Mouse (Mus musculus): ENCODE results near the gene Fgfrl1.
"Not testable (repeated sequence)": the region's sequence is repeated elsewhere in the genome, so short reads cannot be mapped to it uniquely, and the experiment has no call there.

Gene Fgfrl1

DNA sequence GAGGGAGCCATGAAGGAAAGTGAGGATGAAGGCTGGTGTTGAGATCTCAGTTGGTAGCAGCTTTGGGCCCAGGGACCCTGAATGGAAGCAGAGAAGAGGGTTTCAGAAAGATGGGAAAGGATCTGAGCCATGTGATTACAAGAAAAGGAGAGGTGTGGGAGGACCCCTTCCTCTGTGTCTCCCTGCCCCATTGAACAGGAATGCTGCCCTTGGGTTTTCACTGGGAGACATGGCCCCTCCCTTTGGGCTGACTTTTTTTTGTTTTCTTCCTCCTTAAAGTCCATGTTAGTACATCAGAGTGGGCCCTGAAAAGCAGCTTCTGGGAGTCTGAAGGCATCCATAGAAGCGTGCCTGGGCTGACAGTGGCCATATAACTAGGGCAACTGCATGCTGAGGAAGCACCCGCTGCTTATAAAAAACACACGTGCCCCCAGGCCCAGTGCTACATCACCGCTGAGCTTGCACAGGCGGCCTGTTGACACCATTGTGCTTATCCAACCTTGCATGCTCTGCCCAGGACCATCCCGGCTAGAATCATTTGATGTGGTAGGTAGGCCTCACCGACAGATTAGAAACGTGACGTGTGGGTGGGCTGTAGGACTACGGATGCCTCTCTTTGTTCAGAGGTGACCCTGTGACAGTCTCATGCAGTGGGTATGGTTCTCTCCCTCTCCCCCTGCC lies 9.3 kb downstream of the Fgfrl1 start:
- no peak for DNase-seq

DNA sequence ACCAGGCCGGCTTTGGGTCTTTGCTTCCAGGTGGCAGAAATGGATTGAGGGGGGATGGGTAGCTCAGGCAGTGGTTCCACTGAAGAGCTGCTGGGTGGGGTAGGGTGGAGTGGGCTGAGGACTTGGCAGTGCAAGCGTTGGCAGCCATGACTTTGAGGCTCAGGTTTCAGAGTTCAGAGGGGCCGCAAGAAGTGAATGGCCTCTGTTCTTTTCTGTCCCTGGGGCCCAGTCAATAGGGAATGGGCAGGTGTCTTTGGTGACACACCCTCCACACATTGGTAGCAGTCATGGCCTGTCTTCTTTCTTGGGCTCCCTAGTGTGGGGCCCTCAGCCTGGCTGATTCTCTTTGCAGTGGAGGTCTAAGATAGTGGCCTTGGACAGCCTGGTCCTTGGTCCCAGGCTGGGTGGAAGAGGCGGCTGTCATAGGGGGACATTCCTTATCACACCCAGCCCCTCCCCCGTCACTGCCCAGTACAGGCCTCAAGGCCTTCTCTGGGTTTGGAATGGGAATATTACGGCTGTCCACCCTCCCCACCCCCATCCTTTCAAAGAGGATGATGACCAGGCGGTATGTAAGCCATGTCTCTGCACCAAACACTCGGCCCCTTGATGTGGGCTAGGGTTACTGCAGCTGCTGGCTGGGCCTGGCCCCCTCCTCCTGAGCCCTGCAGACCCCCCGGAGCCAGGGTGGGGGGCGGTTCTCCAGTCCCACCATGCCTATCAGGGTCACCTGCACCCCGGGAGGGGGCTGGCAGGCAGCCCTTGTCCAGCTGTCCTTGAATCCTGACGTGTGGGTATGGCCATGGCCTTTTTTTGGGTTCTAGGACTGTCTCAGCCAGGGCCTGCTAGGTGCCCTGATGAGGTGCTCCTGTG lies 11.8 kb downstream of the Fgfrl1 start:
- DNase-seq: no peak

DNA sequence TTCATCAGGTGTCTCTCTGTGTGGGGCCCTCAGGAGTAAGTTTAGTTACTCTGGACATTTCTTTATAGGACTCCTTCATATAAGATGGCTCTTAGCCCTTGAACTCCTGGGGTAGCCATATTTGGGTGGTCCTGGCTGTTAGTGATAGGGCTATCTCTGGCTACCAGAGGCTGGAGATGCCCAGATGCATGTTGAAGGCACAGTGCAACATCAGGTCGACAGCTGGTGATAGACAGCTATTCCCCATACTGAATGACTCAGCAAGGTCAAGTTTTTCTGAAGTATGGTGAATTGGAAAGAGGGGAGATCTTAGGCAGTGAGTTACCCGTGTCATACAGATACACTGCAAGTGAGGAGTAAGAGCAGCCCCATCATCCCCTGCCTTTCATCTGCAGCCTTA lies 15.6 kb downstream of the Fgfrl1 start:
- no peak for DNase-seq

DNA sequence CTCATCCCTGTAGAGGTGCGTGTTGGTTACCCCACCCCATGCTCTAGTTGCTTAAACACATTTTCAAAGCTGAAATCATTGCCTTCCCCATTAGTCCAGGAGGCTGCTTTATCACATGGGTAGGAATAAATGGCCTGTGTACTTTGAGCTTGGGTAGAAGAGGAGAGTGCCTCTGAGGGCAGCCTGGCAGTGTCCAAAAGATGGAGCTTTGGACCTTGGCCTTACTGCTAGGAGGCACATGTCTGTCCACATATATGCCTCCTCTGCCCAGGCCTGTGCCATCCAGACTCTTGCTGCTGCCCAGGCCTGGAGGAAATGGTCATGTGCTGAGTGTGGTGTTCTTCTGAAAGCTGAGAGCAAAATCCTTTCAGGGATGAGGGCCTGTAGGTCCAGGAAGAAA lies 16.2 kb downstream of the Fgfrl1 start:
- DNase-seq: no peak

DNA sequence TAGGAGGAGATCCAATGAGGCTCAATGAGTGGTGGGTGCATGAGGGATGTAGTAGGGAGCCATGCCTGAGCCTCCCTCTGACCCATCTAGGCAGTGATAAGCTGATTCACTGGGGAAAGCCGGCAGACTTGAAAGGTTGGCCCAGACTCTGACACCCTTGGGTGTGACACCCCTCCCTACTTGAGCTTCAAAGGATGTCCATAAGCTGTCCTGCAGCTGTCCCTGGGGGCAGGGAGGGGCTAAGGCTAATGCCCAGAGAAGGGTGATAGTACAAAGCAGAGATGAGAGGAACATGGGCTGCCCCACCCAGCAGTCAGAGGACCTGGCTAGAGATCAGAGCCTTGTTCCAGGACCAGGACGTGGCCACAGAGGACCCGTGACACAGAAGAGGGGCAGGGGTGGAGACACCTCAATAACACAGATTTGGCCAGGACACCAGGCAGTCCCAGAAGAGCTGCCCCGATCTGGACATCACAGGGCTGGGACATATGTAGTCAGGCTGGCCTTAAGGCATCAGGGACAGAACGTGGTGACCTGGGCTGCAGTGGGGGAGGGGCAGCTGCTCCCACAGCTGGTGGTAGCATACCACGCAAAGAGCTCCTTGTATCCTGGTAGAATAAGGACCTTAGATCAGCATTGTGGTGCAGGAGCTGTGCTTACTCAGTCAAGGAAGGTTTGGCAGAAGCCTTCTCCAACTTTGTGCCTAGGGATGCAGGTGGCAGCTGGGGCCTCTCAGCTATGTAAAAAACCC lies 17.0 kb downstream of the Fgfrl1 start:
- no peak for DNase-seq

DNA sequence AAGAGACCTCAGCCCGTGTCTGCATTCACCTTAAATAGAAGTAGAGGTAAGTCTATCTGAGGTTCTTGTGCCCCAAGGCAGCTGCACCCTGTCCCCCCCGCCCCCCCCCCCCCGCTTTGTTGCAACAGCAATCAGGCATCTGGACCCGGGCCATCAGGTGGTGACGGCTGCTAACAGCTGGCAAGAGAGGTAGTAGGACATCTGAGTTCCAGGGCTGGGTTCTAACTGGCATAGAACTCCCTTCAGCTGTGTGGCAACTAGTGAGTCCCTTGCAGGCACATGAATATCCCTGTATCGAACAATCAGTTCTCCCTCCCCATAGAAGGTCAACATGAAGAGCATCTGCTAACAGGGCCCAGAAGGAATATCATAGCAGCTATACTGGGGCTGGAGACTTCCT lies 19.8 kb downstream of the Fgfrl1 start:
- DNase-seq: no peak

DNA sequence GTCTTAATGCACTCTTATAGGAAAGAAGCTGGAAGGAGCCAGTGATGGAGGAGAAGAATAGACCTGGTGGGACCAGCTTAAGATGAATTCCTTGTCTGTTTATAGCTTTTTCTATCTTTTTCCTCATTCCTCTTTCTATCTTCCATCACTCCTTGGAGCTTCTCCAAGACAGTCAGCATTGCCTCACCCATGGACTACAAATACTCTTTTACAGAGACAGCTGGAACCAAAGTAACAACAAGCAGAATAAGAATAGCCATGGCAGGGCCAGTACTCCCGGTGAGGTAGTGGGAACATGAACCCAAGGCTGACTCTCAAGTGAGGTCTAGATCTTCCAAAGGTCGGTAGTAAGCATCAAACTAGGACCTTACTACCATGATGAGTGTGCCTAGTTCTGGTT lies 20.9 kb downstream of the Fgfrl1 start:
- no peak for DNase-seq

DNA sequence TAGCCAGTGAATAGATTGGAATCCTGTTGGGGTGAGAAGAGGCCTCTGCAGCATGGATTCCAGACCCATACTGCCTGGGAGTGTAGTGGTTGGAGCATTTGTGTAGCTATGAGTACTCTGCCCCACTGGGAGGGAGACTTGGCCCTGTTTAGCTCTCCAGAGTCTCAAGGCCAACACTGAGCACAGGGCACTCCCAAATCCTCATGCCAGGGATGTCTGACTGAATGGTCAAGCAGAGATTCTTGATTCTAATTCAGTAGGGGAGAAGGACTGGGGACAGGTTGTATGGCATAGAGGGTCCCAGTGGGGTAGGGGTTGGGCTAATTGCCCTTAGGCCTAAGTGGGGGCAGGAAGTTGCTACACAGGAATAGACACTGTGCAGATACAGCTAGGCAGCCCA lies 21.5 kb downstream of the Fgfrl1 start:
- no peak for DNase-seq

DNA sequence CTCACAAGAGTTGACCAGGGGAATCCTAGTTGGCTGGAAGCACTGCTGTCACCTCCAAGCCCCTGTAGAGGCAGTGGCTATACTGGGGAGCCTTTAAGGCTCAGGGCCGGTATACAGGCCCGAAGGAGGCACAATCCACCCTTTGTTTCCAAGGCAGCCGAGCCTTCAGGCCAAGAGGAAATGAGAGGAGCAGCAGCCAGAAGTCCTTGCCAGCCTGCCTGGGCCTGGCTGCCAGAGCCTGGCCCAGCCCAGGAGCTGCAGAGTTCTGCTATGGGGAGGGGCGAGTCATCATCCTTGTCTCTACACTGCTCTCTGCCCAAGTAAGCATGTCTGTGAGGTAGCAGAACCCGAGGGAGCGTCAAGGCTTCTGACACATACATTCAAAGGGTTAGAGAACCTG lies 22.0 kb downstream of the Fgfrl1 start:
- DNase-seq: peak; percentile 61

DNA sequence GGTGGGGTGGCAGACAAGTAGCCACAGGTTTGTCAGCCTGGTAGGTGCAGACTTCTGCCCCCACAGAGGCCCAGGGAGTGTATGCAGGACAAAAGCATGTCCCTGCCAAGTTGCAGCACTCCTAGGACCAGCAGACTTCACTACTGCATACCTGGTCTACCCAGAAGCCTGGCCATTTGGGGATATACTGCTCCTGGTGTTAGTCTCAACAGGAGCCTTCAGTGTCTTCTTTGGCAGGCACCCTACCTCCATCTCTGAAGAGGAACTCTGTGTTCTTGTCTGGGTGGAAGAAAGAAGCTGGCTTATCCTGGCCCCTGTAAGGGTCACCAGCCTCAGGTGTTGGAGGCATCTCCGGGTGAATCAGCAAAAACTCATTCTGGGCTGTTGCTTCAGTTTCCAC lies 23.8 kb downstream of the Fgfrl1 start:
- DNase-seq: no peak

DNA sequence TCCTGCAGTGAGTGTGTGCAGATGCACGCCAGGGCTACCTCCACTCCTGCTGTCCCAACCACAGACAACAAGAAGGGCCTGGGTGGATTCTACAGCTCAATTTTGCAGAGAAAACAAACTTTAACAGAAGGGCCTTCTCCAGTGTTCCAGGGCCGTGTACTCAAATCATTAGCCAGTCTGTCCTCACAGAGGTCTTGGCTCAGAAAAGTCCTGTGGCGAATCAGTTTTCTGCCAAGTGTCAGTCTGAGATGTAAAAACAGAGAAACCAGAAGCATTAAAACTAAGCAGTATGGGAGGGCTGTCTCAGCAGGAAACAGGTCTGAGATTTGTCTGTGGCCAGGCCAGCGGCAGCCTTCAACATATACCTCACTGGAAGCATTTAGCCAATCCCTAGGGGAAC lies 25.9 kb downstream of the Fgfrl1 start:
- no peak for DNase-seq

DNA sequence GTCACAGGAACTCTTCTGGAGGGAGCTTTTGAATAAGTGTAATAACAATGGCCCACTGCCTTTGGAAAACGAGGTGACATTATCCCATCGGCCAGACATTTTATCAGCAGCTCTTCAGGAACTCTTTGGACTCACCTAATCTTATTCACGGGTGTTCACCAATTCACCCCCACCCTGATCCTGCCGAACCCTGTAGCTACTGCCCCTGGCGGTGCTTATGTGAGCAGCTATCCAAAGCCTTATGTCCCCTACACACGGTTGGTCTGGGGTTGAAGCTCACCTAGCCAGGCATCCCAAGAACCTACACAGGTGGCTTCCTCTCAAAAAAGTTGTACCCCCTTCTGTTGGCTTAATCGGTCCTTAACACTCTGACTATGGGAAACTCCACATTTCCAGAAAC lies 27.6 kb downstream of the Fgfrl1 start:
- no peak for DNase-seq

DNA sequence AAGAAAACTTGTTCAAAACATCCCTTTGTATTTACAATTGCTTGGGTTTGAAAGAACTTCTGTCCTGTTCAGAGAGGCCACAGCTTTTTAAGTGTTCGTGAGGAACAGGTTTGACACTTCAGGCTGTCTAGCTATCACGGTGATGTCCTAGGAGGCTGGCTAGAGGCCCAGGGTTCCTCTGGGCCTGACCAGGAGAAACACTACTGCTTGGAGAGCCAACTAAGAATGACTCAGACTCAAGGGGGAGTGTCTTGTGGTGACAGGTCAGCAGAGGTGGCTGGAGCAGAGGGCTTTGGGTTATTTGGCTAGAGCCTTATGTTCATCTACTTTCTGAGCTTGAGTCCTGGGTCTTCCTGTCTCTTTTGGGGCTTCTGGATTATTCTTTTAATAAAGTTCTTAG lies 31.8 kb downstream of the Fgfrl1 start:
- DNase-seq: no peak

DNA sequence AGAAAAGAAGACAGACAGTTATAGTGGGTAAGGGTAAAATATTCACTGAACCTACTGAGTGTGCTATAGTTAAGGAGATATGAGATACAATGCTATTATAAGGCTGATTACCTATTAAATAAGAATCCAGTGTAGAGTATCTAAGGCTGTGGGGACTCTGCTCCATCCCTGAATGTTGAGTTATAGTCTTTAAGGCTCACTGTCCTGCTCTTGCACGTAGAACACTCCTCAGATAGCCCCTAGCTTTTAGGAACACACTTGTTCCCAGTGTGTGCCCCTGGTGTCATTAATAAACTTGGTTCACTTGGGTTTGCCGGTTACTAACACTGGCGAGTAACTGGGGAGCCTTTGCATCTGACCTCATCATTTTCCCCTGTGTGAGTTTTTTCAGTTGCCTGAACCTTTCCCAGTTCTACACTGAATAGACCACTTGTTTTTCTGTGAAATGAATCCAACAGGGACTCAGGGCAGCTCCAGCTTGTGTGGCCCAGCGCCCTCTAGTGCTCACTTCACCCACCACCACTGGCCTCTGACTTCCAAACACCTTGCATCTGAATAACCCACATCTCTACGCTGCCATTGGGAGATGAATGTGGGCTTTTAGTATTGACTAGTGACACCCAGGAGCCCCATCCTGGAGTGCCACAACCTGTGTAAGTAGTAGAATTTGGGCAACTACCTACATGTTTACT lies 34.5 kb downstream of the Fgfrl1 start:
- peak; percentile 78 for DNase-seq

DNA sequence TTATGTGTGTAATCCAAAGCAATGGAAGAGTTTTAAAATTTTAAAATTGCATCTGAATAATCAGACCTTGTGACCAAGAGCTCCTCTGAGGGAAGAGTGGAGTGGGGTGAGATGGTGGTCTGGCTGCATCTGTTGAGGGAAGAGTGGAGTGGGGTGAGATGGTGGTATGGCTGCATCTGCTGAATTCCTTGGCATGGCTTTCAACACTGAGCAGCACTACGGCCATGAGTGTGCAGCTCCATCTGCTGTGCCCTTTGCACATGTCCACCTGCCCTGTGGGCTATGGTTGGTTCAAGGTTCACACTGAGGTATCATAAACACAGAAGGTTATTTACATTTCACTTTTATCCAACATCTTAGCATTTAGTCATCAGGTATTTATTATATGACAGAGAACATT lies 35.2 kb downstream of the Fgfrl1 start:
- DNase-seq: no peak

DNA sequence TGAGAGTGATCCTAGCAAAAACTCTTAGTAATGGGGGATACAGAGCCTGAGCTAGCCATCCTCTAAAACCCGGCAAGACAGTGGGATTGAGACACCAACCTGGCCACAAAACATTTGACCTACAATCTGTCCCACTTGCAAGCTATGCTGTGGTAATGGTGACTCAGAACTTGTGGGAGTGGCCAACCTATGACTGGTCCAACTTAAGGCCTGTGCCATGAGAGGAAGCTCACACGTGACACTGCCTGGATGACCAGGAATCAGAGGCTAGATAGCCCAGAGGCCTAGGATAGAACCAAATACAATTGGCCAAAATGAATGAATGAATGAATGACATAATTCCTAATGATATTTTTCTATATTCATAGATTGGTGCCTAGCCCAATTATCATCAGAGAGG lies 49.7 kb downstream of the Fgfrl1 start:
- no peak for DNase-seq

DNA sequence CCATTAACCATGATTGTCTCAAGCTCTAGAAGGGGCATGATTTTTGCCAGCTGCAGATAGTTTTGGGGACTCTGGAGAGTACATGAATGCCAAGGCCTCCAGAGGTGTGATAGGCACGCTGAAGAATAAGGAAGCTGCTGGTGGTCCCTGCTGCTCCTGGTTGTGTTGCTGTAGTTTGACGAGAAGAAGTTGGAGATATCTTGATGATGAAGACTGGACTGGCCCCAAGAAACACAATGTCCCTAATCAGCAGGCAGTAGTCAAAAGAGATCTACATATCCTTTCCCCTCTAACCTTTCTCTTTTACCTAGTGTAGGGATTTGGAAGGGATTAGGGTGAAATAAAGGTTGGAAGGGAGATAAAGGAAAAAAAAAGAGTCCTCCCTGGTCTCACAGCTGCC lies 50.4 kb downstream of the Fgfrl1 start:
- no peak for DNase-seq

DNA sequence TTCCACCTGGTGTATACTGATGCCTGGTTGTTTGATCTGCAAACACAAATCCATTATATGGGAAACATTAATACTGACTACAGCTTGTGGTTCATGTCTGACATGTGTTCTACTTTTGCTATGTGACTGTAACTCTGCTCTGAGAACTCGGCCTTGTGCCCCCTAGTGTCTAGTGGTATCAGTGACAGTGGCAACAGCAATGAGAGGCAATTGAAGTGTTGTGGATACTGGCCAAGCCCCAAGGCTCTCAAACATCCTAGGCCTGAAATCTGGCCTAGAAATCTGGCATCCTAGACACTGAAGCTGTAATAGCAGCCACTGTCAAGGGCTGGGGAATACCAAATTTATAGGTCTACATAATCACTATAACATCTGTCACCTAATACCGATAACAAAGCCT lies 51.7 kb downstream of the Fgfrl1 start:
- DNase-seq: no peak

DNA sequence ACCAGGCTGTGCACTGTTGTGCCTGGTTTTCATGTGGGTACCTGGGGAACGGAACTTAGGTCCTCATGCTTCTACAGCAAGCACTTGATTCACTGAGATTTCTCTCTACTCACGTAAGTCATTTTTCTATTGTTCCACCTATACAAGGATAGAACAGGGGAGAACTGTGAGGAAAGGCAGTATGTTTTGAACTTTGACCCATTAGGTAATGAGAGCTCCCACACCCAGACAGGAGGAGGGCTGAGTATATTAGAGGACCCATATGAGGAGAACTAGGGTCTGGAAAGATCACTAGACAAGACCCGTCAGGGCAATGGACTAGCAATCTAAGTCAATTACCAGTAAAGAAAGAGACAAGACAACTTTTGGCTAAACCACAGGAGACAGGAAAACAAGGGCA lies 52.4 kb downstream of the Fgfrl1 start:
- DNase-seq: no peak

DNA sequence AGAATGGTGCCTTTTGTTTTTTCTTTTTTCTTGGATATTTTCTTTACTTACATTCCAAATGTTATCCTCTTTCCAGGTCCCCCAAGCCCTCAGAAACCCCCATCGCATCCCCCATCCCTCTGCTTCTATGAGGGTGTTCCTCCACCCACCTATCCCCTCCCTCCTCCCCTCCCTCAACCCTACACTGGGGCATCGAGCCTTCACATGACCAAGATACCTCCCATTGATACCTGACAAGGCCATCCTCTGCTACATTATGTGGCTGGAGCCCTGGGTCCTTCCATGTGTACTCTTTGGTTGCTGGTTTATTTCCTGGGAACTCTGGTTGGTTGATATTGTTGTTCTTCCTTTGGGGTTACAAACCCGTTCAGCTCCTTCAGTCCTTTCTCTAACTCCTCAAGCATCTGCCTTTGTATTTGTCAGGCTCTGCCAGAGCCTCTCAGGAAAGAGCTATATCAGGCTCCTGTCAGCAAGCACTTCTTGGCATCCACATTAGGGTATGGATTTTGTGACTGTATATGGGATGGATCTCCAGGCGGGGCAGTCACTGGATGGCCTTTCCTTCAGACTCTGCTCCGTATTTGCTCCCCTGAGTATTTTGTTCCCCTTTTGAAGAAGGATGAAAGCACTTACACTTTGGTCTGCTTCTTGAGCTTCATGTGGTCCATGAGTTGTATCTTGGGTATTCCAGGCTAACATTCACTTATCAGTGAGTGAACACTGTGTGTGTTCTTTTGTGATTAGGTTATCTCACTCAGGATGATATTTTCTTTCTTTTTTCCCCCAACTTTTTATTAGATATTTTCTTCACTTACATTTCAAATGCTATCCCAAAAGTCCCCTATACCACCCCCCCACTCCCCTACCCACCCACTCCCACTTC lies 58.4 kb downstream of the Fgfrl1 start:
- DNase-seq: no peak

DNA sequence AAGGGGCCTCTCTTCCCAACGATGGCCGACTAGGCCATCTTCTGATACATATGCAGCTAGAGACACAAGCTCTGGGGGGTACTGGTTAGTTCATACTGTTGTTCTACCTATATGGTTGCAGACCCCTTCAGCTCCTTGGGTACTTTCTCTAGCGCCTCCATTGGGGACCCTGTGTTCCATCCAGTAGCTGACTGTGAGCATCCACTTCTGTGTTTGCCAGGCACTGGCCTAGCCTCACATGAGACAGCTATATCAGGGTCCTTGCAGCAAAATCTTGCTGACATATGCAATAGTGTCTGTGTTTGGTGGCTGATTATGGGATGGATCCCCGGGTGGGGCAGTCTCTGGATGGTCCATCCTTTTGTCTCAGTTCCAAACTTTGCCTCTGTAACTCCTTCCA lies 59.1 kb downstream of the Fgfrl1 start:
- DNase-seq: not testable (repeated sequence)

Data from right cerebral cortex, adult 18-20 months (tissue).